Mouse (Mus musculus): Measurements from ENCODE around the gene Sik3.

Sik3 gene

GRCm38 (mm10) chr9:46224945-46225660 lies 212.5 kb downstream of the Sik3 start:
- no peak for DNase-seq (ENCODE audit: low read depth, low spot score)

DNA sequence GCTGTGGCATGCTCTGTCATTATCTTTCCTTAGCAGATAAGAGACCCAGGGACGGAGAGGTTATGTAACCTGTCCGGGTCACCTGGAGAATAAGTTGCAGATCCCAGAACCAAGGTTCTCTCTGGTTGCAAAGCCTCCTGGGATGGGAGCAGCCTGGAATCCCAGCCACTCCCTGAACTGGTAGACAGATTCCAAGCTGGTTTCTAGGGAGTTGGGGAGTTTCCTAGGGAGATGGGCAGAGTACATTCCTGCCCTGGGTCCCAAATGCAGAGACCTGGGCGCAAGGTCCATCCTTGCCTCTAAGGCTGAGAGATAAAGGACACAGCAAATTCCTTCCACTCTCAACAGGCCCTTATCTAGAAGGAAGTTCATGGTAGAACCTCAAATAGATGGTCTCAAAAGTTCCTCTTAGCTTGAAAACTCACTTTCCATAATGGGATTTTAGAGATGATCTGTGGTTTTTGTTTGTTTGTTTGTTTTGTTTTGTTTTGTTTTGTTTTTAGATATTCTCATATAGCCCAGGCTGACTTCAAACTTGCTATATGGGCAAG lies 214.5 kb downstream of the Sik3 start:
- no peak for DNase-seq (ENCODE audit: low read depth, low spot score)

GRCm38 (mm10) chr9:46228491-46228890 lies 215.9 kb downstream of the Sik3 start, which contains the start of gene Apoa1:
Gene Apoa1, plus strand, starts transcription at chr9:46228580.
- no peak for DNase-seq (ENCODE audit: low read depth, low spot score)

GRCm38 (mm10) chr9:46229573-46230449 lies 217.2 kb downstream of the Sik3 start:
- DNase-seq (ENCODE audit: low read depth, low spot score): peak; percentile 93

DNA sequence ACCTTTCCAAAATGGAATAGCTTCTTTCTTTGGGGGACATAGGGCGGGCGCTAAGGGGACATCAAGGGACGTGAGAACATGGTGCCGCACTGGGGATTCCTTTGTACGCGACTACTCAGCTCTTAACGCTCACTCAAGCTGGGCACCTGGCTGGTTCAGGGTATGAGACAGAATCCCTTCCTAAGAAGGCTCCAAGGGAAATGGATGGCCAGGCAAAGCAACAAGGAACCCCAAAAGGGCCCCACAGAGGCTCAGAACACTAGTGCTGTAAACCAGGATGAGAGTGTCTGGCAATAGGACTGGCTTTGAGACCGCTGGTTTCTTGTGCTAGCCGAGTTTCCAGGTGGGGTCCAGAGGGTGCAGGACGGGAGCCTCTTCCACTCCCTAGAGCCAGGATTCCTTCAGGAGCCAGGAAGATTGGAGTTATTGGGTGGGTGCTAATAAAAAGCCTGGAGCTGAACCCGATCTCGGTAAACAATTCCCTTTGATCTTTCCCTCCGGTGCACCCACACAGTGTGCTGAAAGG lies 217.9 kb downstream of the Sik3 start:
- DNase-seq (ENCODE audit: low read depth, low spot score): peak; percentile 28

DNA sequence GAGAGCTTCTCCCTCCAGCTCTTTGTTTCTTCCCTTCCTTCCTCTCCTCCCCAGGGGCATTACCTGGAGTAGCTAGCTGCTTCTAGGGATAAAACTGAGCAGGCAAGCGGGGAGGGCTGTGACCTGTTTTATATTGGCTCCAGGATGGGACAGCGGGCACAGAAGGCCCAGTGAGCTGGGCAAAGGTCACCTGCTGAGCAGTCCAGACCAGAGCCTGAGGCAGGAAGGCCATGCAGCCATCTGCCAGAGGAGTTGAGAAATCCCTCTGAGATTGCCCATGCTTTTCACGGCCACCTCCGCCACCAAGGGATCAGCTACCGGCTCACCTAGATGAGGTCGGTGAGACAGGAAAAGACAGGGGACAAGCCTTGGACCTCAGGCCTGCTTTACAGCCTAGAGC lies 222.6 kb downstream of the Sik3 start:
- DNase-seq (ENCODE audit: low read depth, low spot score): no peak

GRCm38 (mm10) chr9:46235596-46235648 lies 222.8 kb downstream of the Sik3 start, which contains the start of gene Apoc3:
Gene Apoc3, minus strand, starts transcription at chr9:46235636.
- no peak for DNase-seq (ENCODE audit: low read depth, low spot score)

DNA sequence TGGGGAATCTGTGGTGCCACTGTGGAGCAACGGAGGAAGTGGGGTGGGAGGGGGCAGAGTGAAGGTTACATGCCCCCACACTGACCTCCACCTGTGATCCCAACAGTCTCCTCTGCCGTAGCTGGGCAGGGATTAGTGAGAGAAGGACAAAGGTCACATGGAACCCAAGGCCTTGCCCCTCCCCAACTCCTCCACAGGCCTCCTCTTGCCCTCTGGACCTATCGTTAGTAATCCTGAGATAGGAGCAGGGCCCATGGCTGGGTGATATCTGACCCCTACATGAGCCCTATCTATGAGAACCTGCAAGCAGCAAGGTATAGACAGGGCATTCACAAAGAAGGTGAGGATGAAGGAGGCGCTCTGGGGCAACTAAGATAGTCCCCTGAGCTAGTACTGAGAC lies 223.0 kb downstream of the Sik3 start:
- DNase-seq (ENCODE audit: low read depth, low spot score): no peak

GRCm38 (mm10) chr9:46238850-46239249 lies 226.2 kb downstream of the Sik3 start:
- no peak for DNase-seq (ENCODE audit: low read depth, low spot score)

DNA sequence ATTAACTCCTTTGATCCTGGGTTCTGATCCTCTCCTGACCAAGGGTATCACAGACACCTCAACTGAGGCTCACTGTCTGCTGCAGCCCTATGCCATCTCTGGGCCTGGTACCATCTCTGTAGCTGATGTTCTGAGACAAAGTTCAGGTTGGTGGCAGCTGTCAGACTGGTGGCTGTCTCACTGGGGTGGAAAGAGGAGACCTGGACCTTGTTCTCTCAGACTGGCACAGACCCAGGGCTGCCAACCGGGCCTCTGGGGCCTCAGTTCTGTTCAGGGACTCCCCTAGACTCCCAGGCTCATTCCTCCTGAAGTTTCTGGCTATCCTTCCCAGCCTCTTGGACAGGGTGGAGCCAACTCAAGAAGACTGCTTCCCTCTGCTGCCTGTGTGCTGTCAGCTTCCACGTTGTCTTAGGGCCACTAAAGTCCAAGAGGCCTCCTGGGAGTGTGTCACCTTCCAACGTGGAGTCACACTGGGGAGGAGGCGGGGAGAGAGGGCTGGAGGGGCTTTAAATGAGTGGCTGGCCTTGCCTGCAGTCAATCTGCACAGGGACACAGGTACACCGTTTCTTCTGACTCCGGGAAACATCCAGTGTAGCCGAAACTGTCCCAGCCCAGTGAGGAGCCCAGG lies 228.0 kb downstream of the Sik3 start, which contains the start of gene Apoa4:
Apoa4 (plus strand) TSS at position 171 of the 628 bp plus-strand sequence.
- no peak for DNase-seq (ENCODE audit: low read depth, low spot score)

GRCm38 (mm10) chr9:46241818-46242217 lies 229.2 kb downstream of the Sik3 start:
- no peak for DNase-seq (ENCODE audit: low read depth, low spot score)

GRCm38 (mm10) chr9:46243122-46243521 lies 230.5 kb downstream of the Sik3 start:
- DNase-seq (ENCODE audit: low read depth, low spot score): no peak

DNA sequence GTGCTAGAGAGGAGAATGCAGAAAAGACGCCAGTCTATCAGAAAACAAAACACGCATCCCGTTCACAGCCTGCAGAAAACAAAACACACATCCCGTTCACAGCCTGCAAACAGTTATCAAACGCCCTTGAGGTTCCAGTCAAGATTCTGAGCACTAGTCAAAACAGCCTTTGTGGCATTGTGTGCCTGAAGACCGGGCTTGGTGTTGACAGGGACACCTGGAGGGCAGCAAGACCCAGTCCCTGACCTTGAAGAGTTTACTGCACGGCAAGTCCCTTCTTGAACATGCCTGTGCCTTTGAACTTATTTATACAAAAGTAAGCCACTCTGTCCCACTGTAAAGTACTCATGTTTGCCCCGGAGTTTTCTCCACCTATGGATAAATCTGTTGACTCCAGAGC lies 231.0 kb downstream of the Sik3 start:
- no peak for DNase-seq (ENCODE audit: low read depth, low spot score)

DNA sequence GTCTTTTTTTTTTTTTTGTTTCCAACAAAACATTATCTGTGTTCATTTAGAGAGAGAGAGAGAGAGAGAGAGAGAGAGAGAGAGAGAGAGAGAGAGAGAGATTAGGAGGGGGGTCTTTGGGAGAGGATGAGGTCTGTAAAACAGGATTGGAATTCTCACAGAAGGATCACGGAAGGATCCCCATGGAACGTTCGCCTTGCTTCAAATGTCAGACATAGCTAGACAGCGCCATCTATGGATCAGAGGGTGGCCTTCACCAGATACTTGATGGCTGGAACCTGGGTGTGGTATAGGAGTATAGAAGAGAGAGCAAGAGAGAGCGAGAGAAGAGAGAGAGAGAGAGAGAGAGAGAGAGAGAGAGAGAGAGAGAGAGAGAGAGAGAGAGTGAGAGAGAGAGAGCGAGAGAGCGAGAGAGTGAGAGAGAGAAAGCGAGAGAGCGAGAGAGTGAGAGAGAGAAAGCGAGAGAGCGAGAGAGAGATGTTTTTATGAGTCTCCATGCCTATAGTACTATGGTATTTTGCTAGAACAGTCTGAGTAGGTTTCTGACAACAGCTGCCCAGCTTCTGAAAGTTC lies 234.2 kb downstream of the Sik3 start:
- DNase-seq (ENCODE audit: low read depth, low spot score): peak; percentile 86

GRCm38 (mm10) chr9:46256177-46256576 lies 243.6 kb downstream of the Sik3 start:
- DNase-seq (ENCODE audit: low read depth, low spot score): no peak

GRCm38 (mm10) chr9:46256658-46257385 lies 244.2 kb downstream of the Sik3 start:
- no peak for DNase-seq (ENCODE audit: low read depth, low spot score)

DNA sequence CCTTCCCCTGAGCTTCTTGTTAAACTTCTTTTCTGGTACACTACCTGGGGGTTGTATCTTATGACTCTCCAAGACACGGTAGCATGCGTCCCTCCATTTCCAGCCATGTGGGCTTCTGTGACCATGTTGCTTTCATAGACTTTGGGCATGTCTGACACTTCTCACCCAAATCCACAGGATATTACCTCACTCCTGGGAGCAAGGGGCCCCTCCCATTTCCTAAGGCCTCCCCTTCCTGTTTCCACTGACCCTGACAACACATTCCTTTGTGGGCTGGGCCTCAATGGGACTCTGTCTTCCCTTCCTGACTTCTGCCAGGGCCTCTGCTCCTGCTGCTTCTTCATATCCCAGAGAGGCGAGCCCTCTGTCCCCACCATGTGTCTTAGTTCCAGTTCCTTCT lies 244.9 kb downstream of the Sik3 start:
- DNase-seq (ENCODE audit: low read depth, low spot score): no peak

GRCm38 (mm10) chr9:46259111-46259510 lies 246.5 kb downstream of the Sik3 start:
- DNase-seq (ENCODE audit: low read depth, low spot score): no peak

DNA sequence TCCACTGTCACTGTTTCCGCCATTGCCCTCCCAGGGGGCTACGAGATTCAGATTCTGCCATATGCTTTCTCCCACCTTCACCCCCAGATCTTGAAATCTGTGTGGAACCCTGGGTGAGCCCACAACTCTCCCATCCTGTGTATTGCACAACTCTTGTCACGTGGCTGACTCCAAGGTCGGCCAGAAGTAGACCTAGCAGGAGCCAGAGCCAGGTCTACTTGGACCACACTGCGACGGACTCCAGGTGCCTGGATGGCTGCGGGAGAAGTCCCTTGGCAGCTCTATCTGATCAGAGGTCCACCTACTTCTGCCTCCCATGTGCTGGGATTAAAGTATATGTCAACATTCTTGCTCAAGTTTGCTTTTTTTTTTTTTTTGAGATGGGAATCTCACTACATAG lies 248.5 kb downstream of the Sik3 start:
- no peak for DNase-seq (ENCODE audit: low read depth, low spot score)

DNA sequence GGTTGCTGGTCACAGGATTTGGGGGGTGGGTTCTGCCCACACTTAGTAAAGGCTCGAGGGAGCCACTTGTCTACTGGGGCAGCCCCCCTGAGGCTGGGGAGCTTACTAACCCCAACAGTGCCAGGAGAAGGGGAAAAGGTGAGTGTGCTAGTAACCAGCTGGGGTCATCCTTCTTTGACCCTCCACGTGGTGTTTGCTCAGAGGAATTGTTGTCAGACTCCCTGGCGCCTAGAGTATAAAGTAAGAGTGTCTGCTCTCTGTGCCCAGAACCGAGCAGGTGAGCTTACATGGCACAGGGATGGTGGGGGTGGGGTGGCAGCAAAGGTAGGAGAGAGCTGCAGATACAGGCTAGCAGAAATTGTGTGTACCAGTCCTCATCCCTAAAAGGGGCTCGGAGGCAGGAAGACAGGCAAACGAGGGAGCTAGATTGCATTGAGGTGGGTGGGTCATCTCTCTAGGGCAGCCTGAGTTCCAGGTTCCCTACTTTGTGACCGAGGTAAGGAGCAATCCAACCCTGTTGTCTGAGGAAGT lies 255.8 kb downstream of the Sik3 start, which contains the start of gene Apoa5:
Apoa5 (plus strand) TSS at position 291 of the 531 bp plus-strand sequence.
- no peak for DNase-seq (ENCODE audit: low read depth, low spot score)

GRCm38 (mm10) chr9:46269125-46269524 lies 256.5 kb downstream of the Sik3 start:
- no peak for DNase-seq (ENCODE audit: low read depth, low spot score)

All from mesoderm, embryonic 11.5 days (tissue).